Mouse (Mus musculus) liver, embryonic 11.5 days (tissue): ENCODE measurements around the gene Apol6. TPM values are rescaled to one million over a fixed set of nuclear protein-coding genes. Genes with fewer than 3 reads are reported as not detected.
"Not testable (repeated sequence)": the region's sequence is repeated elsewhere in the genome, so short reads cannot be mapped to it uniquely, and the experiment has no call there.

Experiments used
- ATAC-seq: fragments of 200-750 bp; cut with Nextera tagmentation; replicated peaks from 2 replicates; pipeline ENCODE4 v1.8.0; 2017; ENCODE audit warnings: moderate number of reproducible peaks, mild to moderate bottlenecking, moderate TSS enrichment, moderate library complexity; ENCODE audit not compliant: low FRiP score
- DNase-seq: peaks from one replicate; pipeline ENCODE4 v3.0.0-alpha.2; 2017; ENCODE audit warnings: low spot score
- H3K27ac ChIP-seq: fragments of 300-500 bp; sonication (generic); 2 replicates; pipeline ENCODE4 v1.5.1; 2014; ENCODE audit warnings: mild to moderate bottlenecking, low read depth, low read length, control low read depth
- H3K27me3 ChIP-seq: fragments of 300-500 bp; sonication (generic); replicated peaks from 2 replicates; pipeline ENCODE4 v1.6.1; 2014; ENCODE audit warnings: low read length, mixed read lengths; ENCODE audit not compliant: control insufficient read depth, insufficient read depth
- H3K36me3 ChIP-seq: fragments of 300-500 bp; sonication (generic); 2 replicates; pipeline ENCODE4 v1.6.1; 2014; ENCODE audit warnings: mild to moderate bottlenecking, low read length, moderate library complexity, mixed read lengths; ENCODE audit not compliant: control insufficient read depth, insufficient read depth
- H3K4me1 ChIP-seq: fragments of 300-500 bp; sonication (generic); replicated peaks from 2 replicates; pipeline ENCODE4 v1.6.1; 2014; ENCODE audit warnings: low read length, mixed read lengths; ENCODE audit not compliant: control insufficient read depth, insufficient read depth
- H3K4me2 ChIP-seq: fragments of 300-500 bp; sonication (generic); 2 replicates; pipeline ENCODE4 v1.6.1; 2014; ENCODE audit warnings: mild to moderate bottlenecking, control low read depth, moderate library complexity
- H3K4me3 ChIP-seq: fragments of 300-500 bp; sonication (generic); 2 replicates; pipeline ENCODE4 v1.5.1; 2014; ENCODE audit warnings: low read depth, low read length, control low read depth
- H3K9ac ChIP-seq: fragments of 300-500 bp; sonication (generic); 2 replicates; pipeline ENCODE4 v1.6.1; 2014; ENCODE audit warnings: low read depth, low read length, control low read depth
- H3K9me3 ChIP-seq: fragments of 300-500 bp; sonication (generic); 2 replicates; pipeline ENCODE4 v1.6.1; 2016; ENCODE audit warnings: low read length, inconsistent platforms, mixed read lengths; ENCODE audit not compliant: control insufficient read depth
- WGBS: fragments of 180-500 bp; shearing (Covaris S2); extraction: QIAGEN DNeasy Blood & Tissue Kit; methylation state at CpG from one replicate; pipeline ENCODE4 v1.1.7; 2014; 5-methylcytosine and 5-hydroxymethylcytosine counted together
- polyA plus RNA-seq: library from polyadenylated mRNA; unstranded; fragments of >200 nt; fragmentation: Nextera tagmentation; extraction: Ambion mirVana; gene quantifications from 2 replicates; pipeline ENCODE4 v1.2.1, GENCODE M21; 2014

Gene Apol6
- polyA plus RNA-seq, 1 experiment from 2014 or later, result not detected

DNA sequence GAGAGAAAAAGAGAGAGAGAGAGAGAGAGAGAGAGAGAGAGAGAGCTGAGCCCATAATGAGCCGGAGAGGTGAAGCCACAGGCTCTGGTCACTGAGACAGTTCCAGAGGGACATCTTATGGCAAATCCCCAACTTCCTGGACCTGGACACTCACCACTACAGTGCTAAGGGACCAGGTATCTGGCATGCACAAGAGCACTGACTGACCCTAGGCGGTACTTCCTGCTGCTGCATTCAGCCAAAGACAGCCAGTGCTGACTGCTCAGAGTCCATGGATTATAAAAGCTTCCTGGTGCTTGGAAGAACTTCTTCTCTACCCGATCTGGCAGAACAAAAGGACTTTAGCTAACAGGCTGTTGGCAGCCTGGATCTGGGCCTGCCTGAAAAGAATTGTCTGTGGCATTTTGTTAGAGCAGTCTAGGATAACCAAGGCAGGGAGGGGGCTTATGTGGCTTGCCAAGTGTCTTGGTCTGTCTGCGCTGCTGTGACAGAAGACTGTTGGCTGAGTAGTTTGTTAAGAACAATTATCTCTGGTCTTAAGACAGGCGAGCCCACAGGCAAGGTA lies 10.2 kb downstream of the Apol6 start:
- no peak for DNase-seq
- Histone ChIP-seq H3K9ac (no peak overlapping the region), H3K27ac (no peak overlapping the region), H3K4me2 (no peak overlapping the region), H3K9me3 (no peaks in the 10 kb centered on the region), H3K4me3 (no peak overlapping the region), H3K36me3 (no peaks in the 10 kb centered on the region), H3K4me1 (peaks cover 11% of the 10 kb centered on the region), H3K27me3 (peaks cover under 1% of the 10 kb centered on the region; the same call in 1 of the 2 replicates)
- no peak for ATAC-seq
- WGBS, result 73% methylated on average over 5 of the region's 5 CpGs

DNA sequence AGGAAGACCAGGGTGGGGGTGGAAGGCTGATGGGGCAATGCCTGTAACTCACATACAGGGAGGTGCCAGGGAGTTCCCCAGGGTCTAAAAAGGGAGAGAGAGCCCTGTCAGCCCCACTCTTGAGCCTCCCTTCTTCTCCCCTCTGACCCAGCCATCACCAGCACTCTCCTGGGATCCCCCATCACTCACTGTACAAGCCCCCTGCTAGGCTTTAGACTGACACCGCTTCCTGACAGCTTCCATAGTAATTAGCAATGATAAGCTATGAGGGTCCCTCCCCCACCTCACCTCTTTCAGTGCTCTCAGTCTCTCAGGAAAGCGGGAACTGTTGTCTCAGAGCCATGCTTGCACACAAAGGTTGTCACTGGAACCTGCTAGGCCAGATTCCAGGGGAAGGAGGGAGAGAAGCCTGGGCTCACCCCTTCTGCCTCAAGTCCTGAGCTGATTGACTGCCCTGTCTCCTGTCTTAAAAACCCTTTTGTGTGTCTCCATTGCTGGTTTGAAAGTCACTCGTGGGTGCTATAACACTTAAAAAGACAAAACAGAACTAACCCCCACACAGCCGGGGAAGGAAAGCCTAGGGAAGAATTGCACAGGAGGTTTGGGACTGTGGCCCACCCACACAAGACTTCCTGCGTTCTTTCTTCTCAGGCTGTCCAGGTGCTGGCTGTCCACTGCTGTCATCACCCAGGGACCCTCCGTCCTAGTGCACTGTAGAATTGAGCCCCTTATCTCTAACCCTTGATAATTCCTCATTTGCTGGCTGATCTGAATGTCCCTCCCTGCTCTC lies 11.7 kb downstream of the Apol6 start:
- ATAC-seq (no peak), DNase-seq (no peak)
- Histone ChIP-seq H3K9ac (no peak overlapping the region), H3K27ac (no peak overlapping the region), H3K4me1 (peaks cover 11% of the 10 kb centered on the region), H3K36me3 (no peaks in the 10 kb centered on the region), H3K4me2 (no peak overlapping the region), H3K27me3 (no peaks in the 10 kb centered on the region), H3K9me3 (no peaks in the 10 kb centered on the region), H3K4me3 (no peak overlapping the region)
- 33% methylated on average over 6 of the region's 6 CpGs for WGBS

DNA sequence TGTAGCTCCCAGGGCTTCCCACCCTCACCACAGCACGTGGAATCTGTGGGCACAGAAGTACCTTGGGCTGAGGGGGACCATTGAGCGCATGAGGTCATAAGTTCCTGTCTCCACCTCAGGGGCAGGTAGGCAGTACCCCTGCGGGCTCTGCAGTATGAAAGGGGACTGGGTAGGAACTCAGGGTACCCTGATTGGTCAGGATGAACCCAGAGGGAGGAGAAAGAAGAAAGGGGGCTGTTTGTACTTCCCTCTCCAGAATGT lies 12.2 kb downstream of the Apol6 start:
- Histone ChIP-seq H3K9me3 (no peaks in the 10 kb centered on the region), H3K4me2 (no peak overlapping the region), H3K9ac (no peak overlapping the region), H3K4me3 (no peak overlapping the region), H3K4me1 (peaks cover 11% of the 10 kb centered on the region), H3K27ac (no peak overlapping the region), H3K27me3 (no peaks in the 10 kb centered on the region), H3K36me3 (no peaks in the 10 kb centered on the region)
- ATAC-seq (no peak), DNase-seq (no peak)
- 40% methylated on average over 3 of the region's 3 CpGs for WGBS

DNA sequence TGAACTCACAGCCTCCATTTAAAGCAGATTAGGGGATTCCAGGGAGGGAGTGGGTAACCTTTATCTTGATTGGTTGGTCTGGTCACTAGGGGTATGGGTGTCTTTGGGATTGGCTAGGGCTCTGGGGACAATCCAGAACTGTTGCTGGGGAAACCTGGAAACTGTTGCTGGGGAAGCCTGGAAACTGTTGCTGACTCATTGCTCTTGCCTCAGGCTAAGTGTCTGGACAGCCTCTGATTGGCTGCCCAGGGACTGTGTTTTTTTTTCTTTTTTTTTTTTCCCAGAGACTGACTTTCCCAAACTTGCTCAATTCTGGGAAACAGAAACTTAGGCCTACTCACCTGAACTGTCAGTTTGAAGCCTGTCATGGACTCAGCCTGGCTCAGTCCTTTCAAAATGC lies 14.0 kb downstream of the Apol6 start:
- ATAC-seq (no peak), DNase-seq (no peak)
- Histone ChIP-seq H3K4me3 (no peak overlapping the region), H3K4me2 (no peak overlapping the region), H3K9me3 (no peaks in the 10 kb centered on the region), H3K36me3 (no peaks in the 10 kb centered on the region), H3K9ac (no peak overlapping the region), H3K27me3 (no peaks in the 10 kb centered on the region), H3K27ac (no peak overlapping the region), H3K4me1 (peaks cover 11% of the 10 kb centered on the region)

DNA sequence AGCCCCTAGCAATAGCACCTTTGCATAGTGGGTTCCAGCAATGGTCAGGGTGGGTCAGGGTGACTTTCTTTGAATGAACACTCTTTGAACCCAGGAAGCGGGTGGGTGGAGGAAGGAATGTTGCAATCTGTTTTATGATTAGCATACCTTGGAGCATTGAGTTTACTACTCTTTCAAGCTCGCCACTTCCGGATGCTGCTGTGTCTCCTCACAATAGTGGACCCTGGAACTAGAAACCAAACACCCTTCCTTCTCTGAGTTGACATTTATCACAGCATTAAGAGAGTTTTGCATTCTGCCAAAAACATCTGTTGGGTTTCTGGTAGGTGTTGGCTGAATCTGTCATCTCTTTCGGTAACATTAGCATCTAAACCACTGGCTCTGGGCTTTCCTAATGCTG lies 14.9 kb downstream of the Apol6 start:
- WGBS, result 91% methylated on average over 4 of the region's 4 CpGs
- not testable (repeated sequence) for H3K4me2 ChIP-seq, H3K36me3 ChIP-seq, H3K9me3 ChIP-seq, ATAC-seq, H3K9ac ChIP-seq, H3K27ac ChIP-seq, H3K27me3 ChIP-seq, DNase-seq, H3K4me3 ChIP-seq
- H3K4me1 ChIP-seq, result peaks cover 11% of the 10 kb centered on the region

DNA sequence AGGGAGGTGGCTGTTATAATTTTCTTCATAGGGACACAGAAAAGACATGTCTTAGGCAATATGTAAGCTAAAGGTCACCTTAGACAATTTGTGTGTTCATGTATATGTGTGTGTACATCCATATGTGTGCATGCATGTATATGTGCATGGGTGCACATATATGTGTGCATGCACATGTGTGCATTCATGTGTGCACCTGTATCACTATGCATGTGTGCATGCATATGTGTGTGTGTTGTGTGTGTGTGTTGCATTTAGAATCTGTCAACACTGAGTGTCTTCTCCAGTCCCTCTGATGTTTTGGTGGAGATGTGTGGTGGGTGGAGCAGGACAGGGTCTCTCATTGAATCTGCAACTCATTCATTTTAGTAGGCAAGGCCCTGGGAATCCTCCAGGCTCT lies 18.2 kb downstream of the Apol6 start:
- Histone ChIP-seq H3K36me3 (no peaks in the 10 kb centered on the region), H3K4me1 (no peaks in the 10 kb centered on the region), H3K9me3 (no peaks in the 10 kb centered on the region), H3K4me2 (no peak overlapping the region), H3K4me3 (no peak overlapping the region), H3K27me3 (no peaks in the 10 kb centered on the region), H3K9ac (no peak overlapping the region), H3K27ac (no peak overlapping the region)
- no peak for ATAC-seq
- no peak for DNase-seq

DNA sequence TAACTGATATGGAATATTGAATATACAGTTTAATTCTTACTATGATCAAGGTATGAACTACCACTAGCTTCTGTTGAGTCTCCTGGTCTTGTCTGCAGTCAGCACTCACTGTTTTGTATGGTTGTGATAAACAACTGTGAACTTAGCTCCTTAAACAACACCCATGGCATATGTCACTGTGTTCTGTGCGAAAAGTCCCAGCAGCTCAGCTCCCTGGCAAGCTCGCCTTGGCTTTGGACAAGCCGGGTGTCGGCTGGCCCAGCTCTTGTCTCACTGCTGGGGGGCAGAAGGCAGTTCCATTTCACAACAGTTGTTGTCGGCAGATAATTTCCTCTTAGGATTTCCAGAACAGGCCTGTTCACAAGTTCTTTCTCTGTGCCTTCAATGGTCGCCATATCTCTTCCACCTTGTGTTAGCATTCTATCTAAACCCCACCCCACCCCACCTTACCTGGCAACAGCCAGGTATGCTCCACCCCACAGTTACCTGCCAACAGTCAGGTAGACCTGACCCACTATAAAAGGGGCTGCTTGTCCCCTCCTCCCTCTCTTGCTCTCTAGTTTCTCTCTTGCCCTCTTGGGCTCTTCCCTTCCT lies 20.8 kb downstream of the Apol6 start:
- no peaks in the 10 kb centered on the region for H3K4me1 ChIP-seq
- H3K4me2 ChIP-seq, result no peak overlapping the region
- no peak overlapping the region for H3K4me3 ChIP-seq
- H3K9me3 ChIP-seq, result no peaks in the 10 kb centered on the region
- no peak overlapping the region for H3K9ac ChIP-seq
- no peak overlapping the region for H3K27ac ChIP-seq
- no peaks in the 10 kb centered on the region for H3K27me3 ChIP-seq
- no peak for ATAC-seq
- no peak for DNase-seq
- H3K36me3 ChIP-seq, result no peaks in the 10 kb centered on the region
- WGBS, result 85% methylated on average over 6 of the region's 6 CpGs

DNA sequence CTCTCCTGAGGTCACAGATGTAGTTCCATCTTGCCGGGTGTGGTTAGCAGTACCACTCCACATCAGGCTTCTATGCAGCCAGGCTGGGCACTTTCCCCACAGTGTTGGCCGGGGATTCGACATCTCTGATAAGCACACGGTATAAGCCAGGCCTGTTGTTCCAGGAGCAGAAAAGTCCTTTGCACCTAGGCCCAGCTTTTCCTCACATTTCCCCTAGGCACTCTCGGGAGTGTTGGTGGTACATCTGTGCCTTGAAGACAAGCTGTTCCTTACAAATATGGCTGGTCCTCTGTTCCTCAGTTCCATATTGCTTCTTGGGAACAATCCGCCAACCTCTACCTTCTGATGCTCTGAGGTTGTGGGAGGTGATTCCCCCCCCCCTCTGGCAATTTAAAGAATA lies 21.7 kb downstream of the Apol6 start:
- Histone ChIP-seq H3K27me3 (no peaks in the 10 kb centered on the region), H3K9ac (no peak overlapping the region), H3K4me3 (no peak overlapping the region), H3K9me3 (no peaks in the 10 kb centered on the region), H3K4me2 (no peak overlapping the region), H3K27ac (no peak overlapping the region), H3K36me3 (no peaks in the 10 kb centered on the region), H3K4me1 (no peaks in the 10 kb centered on the region)
- no peak for ATAC-seq
- WGBS, result 62% methylated on average over 6 of the region's 6 CpGs
- DNase-seq, result no peak

DNA sequence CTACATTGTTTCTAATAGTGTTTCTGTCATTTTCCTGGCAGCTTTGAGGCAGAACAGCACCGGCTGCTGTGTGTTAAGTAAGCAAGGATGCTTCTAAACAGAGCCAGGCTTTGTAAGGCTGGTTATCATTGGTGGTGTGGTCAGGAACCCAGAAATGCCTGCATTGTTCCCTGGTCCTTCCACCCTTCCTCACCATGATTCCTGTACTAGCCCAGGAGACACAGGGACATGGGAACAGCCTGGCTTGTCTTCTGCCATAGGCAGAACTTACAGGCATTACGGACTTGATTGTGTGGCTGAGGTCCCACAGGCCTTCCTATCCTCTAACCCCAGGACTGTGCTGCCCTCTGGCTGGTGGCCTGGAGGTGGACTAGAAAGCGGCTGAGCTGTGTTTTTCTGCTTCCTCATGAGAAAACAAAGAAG lies 23.9 kb downstream of the Apol6 start:
- Histone ChIP-seq H3K4me2 (no peak overlapping the region), H3K27ac (no peak overlapping the region), H3K36me3 (no peaks in the 10 kb centered on the region), H3K9me3 (no peaks in the 10 kb centered on the region), H3K4me1 (peaks cover 2% of the 10 kb centered on the region; the same call in 1 of the 2 replicates), H3K4me3 (no peak overlapping the region), H3K9ac (no peak overlapping the region), H3K27me3 (no peaks in the 10 kb centered on the region)
- WGBS, result 61% methylated on average over 3 of the region's 3 CpGs
- ATAC-seq (no peak), DNase-seq (no peak)
